Mouse (Mus musculus) erythroblast, embryonic 14.5 days (primary cell): Measurements from ENCODE around the gene Laptm5. TPM values are rescaled to one million over a fixed set of nuclear protein-coding genes. Genes with fewer than 3 reads are reported as not detected.

Source experiments
- H3K27me3 ChIP-seq: 2 replicates; pipeline ENCODE4 v1.6.1; 2012; ENCODE audit warnings: inconsistent platforms; ENCODE audit not compliant: control insufficient read depth
- H3K36me3 ChIP-seq: 2 replicates; pipeline ENCODE4 v1.6.1; 2012; ENCODE audit warnings: mild to moderate bottlenecking, inconsistent platforms; ENCODE audit not compliant: control insufficient read depth
- H3K4me1 ChIP-seq: 2 replicates; pipeline ENCODE4 v1.6.1; 2012; ENCODE audit warnings: inconsistent platforms; ENCODE audit not compliant: control insufficient read depth
- H3K4me3 ChIP-seq: replicated peaks from 2 replicates; pipeline ENCODE3; 2012; ENCODE audit warnings: moderate library complexity, mild to moderate bottlenecking, inconsistent platforms
- H3K9me3 ChIP-seq: 2 replicates; pipeline ENCODE4 v1.6.1; 2012; ENCODE audit warnings: low read length, inconsistent platforms, mixed read lengths; ENCODE audit not compliant: control insufficient read depth
- GATA1 ChIP-seq: IDR thresholded peaks from 2 replicates; pipeline ENCODE4 v1.6.1; 2012; ENCODE audit warnings: low read length, inconsistent platforms, mixed read lengths
- TAL1 ChIP-seq: IDR thresholded peaks from 3 replicates; pipeline ENCODE4 v1.6.1; 2012; ENCODE audit warnings: low read length, inconsistent platforms, mixed read lengths
- polyA plus RNA-seq: library from polyadenylated mRNA; stranded (reverse); fragments of >175 nt; gene quantifications from 2 replicates; pipeline ENCODE4 v1.2.3, GENCODE M21; 2012

The Laptm5 gene
- polyA plus RNA-seq, 1 experiment = 2.6 TPM

DNA sequence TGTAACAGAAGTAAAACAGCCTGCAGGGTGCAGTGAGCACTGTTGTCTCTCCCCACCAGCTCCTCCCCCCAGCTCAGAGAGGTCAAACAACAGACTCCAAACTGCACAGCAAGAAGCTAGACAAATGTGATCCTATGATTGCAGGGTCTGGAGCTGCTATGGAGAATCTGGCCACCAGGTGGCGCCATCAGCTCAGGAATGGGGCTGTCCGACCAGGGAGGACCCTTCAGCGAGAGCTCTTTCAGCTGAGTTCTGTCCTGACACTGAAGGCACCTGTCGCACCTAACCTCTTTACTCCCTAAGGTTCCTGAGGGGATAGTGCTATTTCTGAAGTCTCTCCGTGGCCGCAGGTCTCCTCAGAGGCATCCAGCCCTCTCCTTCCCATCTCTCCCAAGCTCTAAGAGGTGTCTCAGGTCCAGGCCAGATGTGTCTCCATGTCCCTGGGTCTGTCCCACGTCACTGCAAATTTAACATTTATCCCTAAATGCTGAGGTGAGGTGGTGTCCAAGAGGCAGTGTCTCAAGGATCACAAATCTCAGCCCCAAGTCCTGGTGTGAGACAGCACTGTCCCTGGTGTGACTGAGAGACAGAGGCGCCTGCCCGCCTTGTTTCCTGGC, 47.3 kb downstream of the Laptm5 start:
- H3K9me3 ChIP-seq = no peaks in the 10 kb centered on the region
- no peaks in the 10 kb centered on the region for H3K27me3 ChIP-seq
- TF ChIP-seq TAL1 (no peak), GATA1 (no peak)
- no peak overlapping the region for H3K4me3 ChIP-seq
- H3K4me1 ChIP-seq = no peaks in the 10 kb centered on the region
- H3K36me3 ChIP-seq = no peaks in the 10 kb centered on the region

DNA sequence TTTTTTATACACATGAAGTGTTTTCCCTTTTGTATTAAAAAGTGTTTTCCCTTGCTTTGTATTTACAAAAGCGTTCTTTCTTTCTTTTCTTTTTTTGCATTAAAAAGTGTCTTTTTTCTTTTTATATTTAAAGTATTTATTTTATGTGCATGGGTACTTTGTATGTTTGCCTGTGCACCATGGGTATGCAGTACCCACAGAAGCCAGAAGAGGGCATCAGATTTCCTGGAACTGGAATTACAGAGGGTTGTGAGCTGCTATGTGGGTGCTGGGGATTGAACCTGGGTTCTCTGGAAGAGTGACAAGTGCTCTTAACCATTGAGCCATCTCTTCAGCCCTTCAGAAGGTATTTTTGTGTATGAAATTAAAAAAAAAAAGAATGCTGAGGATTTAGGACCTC, 58.4 kb downstream of the Laptm5 start:
- Histone ChIP-seq H3K27me3 (no peaks in the 10 kb centered on the region), H3K4me3 (no peak overlapping the region), H3K36me3 (no peaks in the 10 kb centered on the region), H3K9me3 (peaks cover 11% of the 10 kb centered on the region), H3K4me1 (no peaks in the 10 kb centered on the region)
- TF ChIP-seq TAL1 (no peak), GATA1 (no peak)

DNA sequence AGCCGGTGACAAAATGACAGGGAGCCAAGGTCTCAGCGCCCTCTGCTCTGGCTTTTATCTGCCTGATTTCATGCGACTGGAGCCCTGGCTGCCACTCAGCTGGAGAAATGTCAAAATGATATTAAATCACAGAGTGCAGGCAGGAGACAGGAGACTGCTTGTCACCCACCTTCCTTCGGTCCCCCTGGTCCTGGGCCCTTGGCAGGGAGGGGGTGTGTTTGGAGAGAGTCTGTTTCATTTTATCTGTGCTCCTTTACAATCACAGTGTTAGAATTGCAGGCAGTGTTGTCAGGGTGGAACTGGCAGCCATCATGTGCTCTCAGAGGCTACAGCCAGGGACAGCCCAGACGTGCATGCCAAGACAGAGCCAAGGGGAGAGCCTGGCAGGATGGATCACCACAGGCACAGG, 59.5 kb downstream of the Laptm5 start:
- H3K27me3 ChIP-seq = no peaks in the 10 kb centered on the region
- TF ChIP-seq TAL1 = no peak
- H3K4me3 ChIP-seq = no peak overlapping the region
- no peaks in the 10 kb centered on the region for H3K36me3 ChIP-seq
- H3K9me3 ChIP-seq = peaks cover 11% of the 10 kb centered on the region
- no peaks in the 10 kb centered on the region for H3K4me1 ChIP-seq

DNA sequence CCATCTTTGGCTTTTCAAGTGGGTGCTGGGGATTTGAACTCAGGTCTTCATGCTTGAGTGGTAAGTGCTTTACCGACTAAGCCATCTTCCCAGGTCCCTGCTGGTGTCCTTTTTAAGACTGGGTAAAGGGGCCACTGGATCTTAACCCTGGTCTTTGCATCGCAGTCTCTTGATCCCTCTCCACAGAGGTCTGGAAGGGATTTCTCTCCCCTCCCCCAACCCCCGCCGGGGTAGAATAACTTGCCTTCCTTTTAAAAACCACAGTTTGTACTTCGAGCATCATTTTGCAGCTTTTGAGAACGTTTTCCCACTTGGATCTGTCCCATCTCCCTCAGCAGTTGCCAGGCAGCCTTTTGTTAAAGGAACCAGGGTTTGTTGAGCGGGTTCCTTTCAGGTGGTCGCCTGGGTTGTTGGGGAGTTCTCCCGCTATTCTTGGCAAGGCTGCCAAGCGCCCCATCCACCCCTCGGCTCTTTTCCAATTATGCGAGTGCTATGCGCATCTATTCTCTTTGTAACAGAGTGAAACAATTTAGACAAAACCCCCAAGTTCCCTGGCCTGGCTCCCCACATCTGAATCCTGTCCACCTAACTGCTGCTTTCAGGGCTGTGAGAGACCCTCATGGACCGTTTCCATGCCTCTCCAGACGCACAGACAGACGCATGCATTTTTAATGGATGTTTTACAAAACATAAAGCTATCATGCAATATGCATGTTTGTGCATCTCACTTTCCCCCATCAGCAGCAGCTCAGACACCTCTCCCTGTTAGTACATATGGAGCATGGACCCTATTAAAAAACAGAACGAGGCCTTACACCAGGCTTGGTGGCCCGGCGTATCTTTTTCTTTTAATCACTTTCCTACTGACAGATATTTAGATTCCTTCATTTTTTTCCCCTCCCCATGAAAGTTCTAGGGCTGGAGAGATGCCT, 60.7 kb downstream of the Laptm5 start:
- H3K4me1 ChIP-seq = no peaks in the 10 kb centered on the region
- H3K27me3 ChIP-seq = no peaks in the 10 kb centered on the region
- no peak overlapping the region for H3K4me3 ChIP-seq
- no peaks in the 10 kb centered on the region for H3K36me3 ChIP-seq
- peaks cover 11% of the 10 kb centered on the region for H3K9me3 ChIP-seq
- TF ChIP-seq GATA1 (no peak), TAL1 (no peak)

DNA sequence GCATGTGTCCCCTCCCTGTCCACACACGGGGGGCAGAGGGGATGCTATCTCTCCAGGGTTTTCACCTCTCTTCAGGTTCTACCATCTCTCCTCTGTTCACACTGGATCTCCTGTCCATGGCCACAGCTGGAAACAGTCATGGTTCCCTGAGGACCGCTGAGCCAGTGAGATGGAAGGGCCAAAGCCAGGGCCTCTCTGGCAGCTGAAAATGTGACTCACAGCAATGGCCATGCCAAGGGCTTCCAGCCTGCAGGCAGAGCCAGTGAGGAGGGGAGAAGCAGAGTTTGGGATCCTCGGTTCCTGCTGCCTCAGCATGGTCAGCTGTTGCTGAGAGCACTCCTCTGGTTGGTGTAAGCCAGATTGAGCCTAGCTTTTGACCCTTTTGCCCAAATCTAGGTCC, 66.1 kb downstream of the Laptm5 start:
- no peaks in the 10 kb centered on the region for H3K36me3 ChIP-seq
- TF ChIP-seq GATA1 (no peak), TAL1 (no peak)
- H3K27me3 ChIP-seq = no peaks in the 10 kb centered on the region
- no peak overlapping the region for H3K4me3 ChIP-seq
- H3K9me3 ChIP-seq = no peaks in the 10 kb centered on the region
- H3K4me1 ChIP-seq = no peaks in the 10 kb centered on the region

DNA sequence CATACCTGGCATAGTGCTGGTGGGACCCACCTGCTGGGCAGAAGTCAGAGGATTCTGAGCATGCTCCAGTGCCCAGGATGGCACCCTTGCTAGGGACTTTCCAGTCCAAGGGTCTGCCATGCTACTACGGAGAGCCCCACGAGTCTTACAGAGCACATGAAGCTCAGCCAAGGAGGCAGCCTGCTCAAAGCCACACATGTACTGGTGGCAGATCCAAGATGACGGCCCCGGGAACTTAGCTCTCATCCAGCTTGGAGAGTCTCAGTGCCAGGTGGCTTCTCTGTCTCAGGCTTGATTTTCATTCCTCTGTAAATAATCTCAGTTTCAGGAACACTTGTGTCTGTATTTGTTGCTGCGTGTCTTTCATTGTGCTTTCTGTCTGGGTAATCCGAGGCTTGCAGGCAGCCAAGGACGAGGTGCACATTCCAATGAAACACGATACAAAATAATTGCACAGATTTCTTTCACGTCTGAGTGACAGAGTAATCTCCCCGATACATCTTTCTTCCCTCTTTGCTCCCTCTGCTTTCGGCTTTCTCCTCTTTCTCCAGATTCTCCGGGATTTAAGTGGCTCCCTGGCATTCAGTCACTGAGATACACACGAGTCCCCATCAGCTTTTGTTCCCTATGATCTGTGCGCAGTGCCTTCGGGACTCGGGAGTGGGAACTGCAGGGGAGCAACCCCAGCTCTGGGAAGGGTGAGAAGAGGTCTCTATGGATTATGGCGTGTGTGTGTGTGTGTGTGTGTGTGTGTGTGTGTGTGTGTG, 71.7 kb downstream of the Laptm5 start:
- no peaks in the 10 kb centered on the region for H3K9me3 ChIP-seq
- no peak for TF ChIP-seq GATA1
- TF ChIP-seq TAL1 = no peak
- H3K27me3 ChIP-seq = no peaks in the 10 kb centered on the region
- H3K4me3 ChIP-seq = no peak overlapping the region
- H3K4me1 ChIP-seq = no peaks in the 10 kb centered on the region
- H3K36me3 ChIP-seq = no peaks in the 10 kb centered on the region

Other genes with a start within 250 kb of the Laptm5 start
- 3.1 and 3.8 TPM in 2 replicates for gene Pum1, start 249.8 kb upstream of the Laptm5 start, polyA plus RNA-seq
- gene Sdc3, start 120.6 kb upstream of the Laptm5 start, polyA plus RNA-seq = 1.0 and 1.3 TPM in 2 replicates
- 0.07 TPM in 1 of 2 replicates, not detected in the other for gene Matn1, start 31.3 kb downstream of the Laptm5 start, polyA plus RNA-seq